Mouse (Mus musculus): ENCODE data around the gene Mthfs. TPM values are rescaled to one million over a fixed set of nuclear protein-coding genes. Genes with fewer than 3 reads are reported as not detected.
"Not testable (repeated sequence)": the region's sequence is repeated elsewhere in the genome, so short reads cannot be mapped to it uniquely, and the experiment has no call there.

Gene Mthfs
- polyA plus RNA-seq, 1 experiment from 2014 or later = 15.2 TPM

DNA sequence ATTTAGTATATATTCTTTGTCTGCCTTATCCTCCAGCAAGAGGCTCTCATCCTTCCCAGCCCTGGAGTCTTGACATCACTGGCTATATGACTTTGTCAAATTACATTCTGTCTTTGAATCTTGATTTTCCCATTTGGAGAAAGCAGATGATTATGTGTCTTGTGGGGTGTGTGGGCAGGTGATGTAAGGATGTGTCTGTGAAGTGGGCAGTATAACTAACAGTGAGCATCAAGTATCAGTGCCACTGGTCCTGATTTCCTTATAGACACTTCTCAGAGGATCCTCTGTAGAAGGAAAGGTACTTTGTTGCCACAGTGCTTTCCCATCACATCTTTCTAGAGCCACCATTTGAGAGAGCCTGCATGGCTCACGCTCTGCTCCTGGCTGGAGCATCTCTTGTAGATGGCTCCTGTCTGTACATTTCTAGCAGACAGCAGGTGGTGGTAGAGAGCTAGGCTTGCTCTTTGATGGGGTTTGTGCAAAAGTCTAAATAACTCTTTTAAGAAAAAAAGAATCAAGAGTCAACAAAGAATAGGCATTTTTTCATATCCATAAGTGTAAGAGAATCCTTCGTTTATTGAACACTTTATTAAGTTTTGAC, 20.5 kb downstream of the Mthfs start:
- peak; percentile 42; the same call in 1 of the 2 replicates for ATAC-seq (ENCODE audit: insufficient read depth, low FRiP score, low TSS enrichment)
- H3K9ac ChIP-seq (ENCODE audit: low read length); H3K36me3 ChIP-seq (ENCODE audit: control insufficient read depth, insufficient read depth, low read length); H3K27me3 ChIP-seq (ENCODE audit: control insufficient read depth, insufficient read depth, low read length); H3K4me2 ChIP-seq (ENCODE audit: low read depth); H3K27ac ChIP-seq (ENCODE audit: low read depth, low read length); H3K4me3 ChIP-seq (ENCODE audit: low read depth, low read length); DNase-seq (ENCODE audit: low spot score); H3K4me1 ChIP-seq (ENCODE audit: control insufficient read depth, insufficient read depth, low read length); H3K9me3 ChIP-seq (ENCODE audit: control insufficient read depth, low read length): not testable (repeated sequence)
- 67% methylated on average over 1 of the region's 2 CpGs for WGBS

- not testable (repeated sequence) for H3K9me3 ChIP-seq (ENCODE audit: control insufficient read depth, low read length); H3K4me3 ChIP-seq (ENCODE audit: low read depth, low read length); H3K4me2 ChIP-seq (ENCODE audit: low read depth); DNase-seq (ENCODE audit: low spot score); H3K36me3 ChIP-seq (ENCODE audit: control insufficient read depth, insufficient read depth, low read length); H3K4me1 ChIP-seq (ENCODE audit: control insufficient read depth, insufficient read depth, low read length); H3K9ac ChIP-seq (ENCODE audit: low read length); ATAC-seq (ENCODE audit: insufficient read depth, low FRiP score, low TSS enrichment); H3K27ac ChIP-seq (ENCODE audit: low read depth, low read length); H3K27me3 ChIP-seq (ENCODE audit: control insufficient read depth, insufficient read depth, low read length)
- WGBS = 78% methylated on average over 4 of the region's 4 CpGs
Observed at GRCm38 (mm10) chr9:89237131-89237530, 26.7 kb downstream of the Mthfs start.

DNA sequence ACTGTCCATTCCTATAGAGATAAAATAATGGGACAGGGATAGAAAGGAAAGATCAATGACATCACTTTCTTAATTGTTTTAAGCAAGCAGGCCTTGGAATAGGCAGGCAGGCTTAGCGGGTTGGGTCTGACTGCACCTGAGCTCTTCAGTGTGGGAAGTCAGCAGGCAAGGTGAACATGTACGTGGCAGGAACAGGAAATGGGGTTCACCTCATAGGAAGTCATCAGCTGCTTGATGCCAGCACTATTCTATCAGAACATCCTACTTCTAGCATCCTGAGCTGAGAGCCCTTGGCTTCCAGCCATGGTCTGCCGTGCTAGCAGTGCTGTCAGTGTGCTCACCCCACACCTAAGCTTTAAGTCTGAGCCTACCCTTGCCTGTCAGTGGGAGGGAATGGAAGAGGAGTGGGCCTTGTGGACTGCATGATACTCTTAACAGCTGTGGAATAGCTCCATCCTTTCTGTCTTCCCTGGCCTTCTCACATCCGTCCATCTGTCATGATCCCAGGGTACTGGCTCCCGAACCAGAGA, 28.6 kb downstream of the Mthfs start:
- not testable (repeated sequence) for H3K36me3 ChIP-seq (ENCODE audit: control insufficient read depth, insufficient read depth, low read length); H3K9me3 ChIP-seq (ENCODE audit: control insufficient read depth, low read length); H3K9ac ChIP-seq (ENCODE audit: low read length); H3K4me2 ChIP-seq (ENCODE audit: low read depth); H3K4me3 ChIP-seq (ENCODE audit: low read depth, low read length); ATAC-seq (ENCODE audit: insufficient read depth, low FRiP score, low TSS enrichment); H3K4me1 ChIP-seq (ENCODE audit: control insufficient read depth, insufficient read depth, low read length); DNase-seq (ENCODE audit: low spot score); H3K27ac ChIP-seq (ENCODE audit: low read depth, low read length); H3K27me3 ChIP-seq (ENCODE audit: control insufficient read depth, insufficient read depth, low read length)
- WGBS = 81% methylated on average over 4 of the region's 5 CpGs

GRCm38 (mm10) chr9:89240516-89241019, 30.1 kb downstream of the Mthfs start:
- not testable (repeated sequence) for H3K27ac ChIP-seq (ENCODE audit: low read depth, low read length); H3K4me2 ChIP-seq (ENCODE audit: low read depth); H3K27me3 ChIP-seq (ENCODE audit: control insufficient read depth, insufficient read depth, low read length); H3K4me1 ChIP-seq (ENCODE audit: control insufficient read depth, insufficient read depth, low read length); H3K9me3 ChIP-seq (ENCODE audit: control insufficient read depth, low read length); DNase-seq (ENCODE audit: low spot score); H3K4me3 ChIP-seq (ENCODE audit: low read depth, low read length); H3K36me3 ChIP-seq (ENCODE audit: control insufficient read depth, insufficient read depth, low read length); ATAC-seq (ENCODE audit: insufficient read depth, low FRiP score, low TSS enrichment); H3K9ac ChIP-seq (ENCODE audit: low read length)
- 89% methylated on average over 3 of the region's 3 CpGs for WGBS

GRCm38 (mm10) chr9:89253400-89253799, 42.9 kb downstream of the Mthfs start:
- 89% methylated on average over 2 of the region's 2 CpGs for WGBS

DNA sequence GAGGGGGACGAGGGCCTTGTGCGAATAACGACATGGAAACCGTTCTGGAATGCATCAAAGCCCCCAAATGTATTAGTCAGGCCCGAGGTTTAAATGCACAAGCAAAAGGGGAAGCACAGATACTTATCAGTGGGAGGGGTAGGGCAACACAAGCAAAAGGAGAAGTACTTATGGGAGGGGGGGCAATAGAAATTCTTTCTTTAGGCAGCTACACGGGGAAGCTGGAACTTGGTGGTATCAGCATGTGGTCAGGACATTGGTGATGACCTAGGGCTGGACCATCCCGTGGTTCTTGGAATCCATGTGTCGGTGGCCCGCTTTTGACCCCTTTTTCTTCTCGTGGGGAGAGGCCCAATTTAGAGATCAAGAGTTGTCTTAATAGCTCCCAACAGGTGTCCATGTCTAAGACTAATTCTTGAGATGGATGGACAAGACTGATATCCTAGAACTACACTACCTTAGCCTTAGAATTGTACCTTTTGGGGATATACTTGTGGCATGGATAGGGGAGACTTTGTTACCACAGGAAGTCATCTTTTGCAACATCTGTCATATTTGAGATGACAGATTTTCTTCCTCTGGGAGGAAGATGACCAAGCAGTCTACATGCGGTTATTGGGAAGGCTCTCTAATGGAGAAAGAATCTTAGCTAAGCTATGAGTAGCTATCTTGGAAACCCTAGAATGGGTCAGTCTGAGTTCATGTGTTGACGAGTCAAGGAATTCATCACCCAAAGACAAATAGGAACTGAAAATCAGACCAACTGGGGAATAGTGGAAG, 46.3 kb downstream of the Mthfs start:
- Histone ChIP-seq H3K27ac (ENCODE audit: low read depth, low read length) (no peak overlapping the region), H3K4me1 (ENCODE audit: control insufficient read depth, insufficient read depth, low read length) (no peaks in the 10 kb centered on the region), H3K4me3 (ENCODE audit: low read depth, low read length) (no peak overlapping the region), H3K9ac (ENCODE audit: low read length) (no peak overlapping the region), H3K4me2 (ENCODE audit: low read depth) (no peak overlapping the region), H3K36me3 (ENCODE audit: control insufficient read depth, insufficient read depth, low read length) (no peaks in the 10 kb centered on the region), H3K27me3 (ENCODE audit: control insufficient read depth, insufficient read depth, low read length) (no peaks in the 10 kb centered on the region), H3K9me3 (ENCODE audit: control insufficient read depth, low read length) (no peaks in the 10 kb centered on the region)
- WGBS = 85% methylated on average over 12 of the region's 12 CpGs
- no peak for ATAC-seq (ENCODE audit: insufficient read depth, low FRiP score, low TSS enrichment)
- no peak for DNase-seq (ENCODE audit: low spot score)

More at GRCm38 (mm10) chr9:89253400-89253799, 42.9 kb downstream of the Mthfs start:
- no peak overlapping the region for H3K9ac ChIP-seq (ENCODE audit: low read length)
- H3K27ac ChIP-seq (ENCODE audit: low read depth, low read length) = no peak overlapping the region
- DNase-seq (ENCODE audit: low spot score) (no peak), ATAC-seq (ENCODE audit: insufficient read depth, low FRiP score, low TSS enrichment) (no peak)
- H3K4me3 ChIP-seq (ENCODE audit: low read depth, low read length) = no peak overlapping the region
- no peaks in the 10 kb centered on the region for H3K27me3 ChIP-seq (ENCODE audit: control insufficient read depth, insufficient read depth, low read length)
- H3K36me3 ChIP-seq (ENCODE audit: control insufficient read depth, insufficient read depth, low read length) = no peaks in the 10 kb centered on the region
- no peak overlapping the region for H3K4me2 ChIP-seq (ENCODE audit: low read depth)
- no peaks in the 10 kb centered on the region for H3K9me3 ChIP-seq (ENCODE audit: control insufficient read depth, low read length)
- H3K4me1 ChIP-seq (ENCODE audit: control insufficient read depth, insufficient read depth, low read length) = no peaks in the 10 kb centered on the region

GRCm38 (mm10) chr9:89263968-89264367, 53.5 kb downstream of the Mthfs start:
- DNase-seq (ENCODE audit: low spot score) (no peak), ATAC-seq (ENCODE audit: insufficient read depth, low FRiP score, low TSS enrichment) (no peak)
- H3K4me3 ChIP-seq (ENCODE audit: low read depth, low read length) = no peak overlapping the region
- no peaks in the 10 kb centered on the region for H3K9me3 ChIP-seq (ENCODE audit: control insufficient read depth, low read length)
- H3K4me1 ChIP-seq (ENCODE audit: control insufficient read depth, insufficient read depth, low read length) = no peaks in the 10 kb centered on the region
- no peak overlapping the region for H3K4me2 ChIP-seq (ENCODE audit: low read depth)
- H3K27ac ChIP-seq (ENCODE audit: low read depth, low read length) = no peak overlapping the region
- H3K27me3 ChIP-seq (ENCODE audit: control insufficient read depth, insufficient read depth, low read length) = no peaks in the 10 kb centered on the region
- 96% methylated on average over 3 of the region's 3 CpGs for WGBS
- H3K9ac ChIP-seq (ENCODE audit: low read length) = no peak overlapping the region
- no peaks in the 10 kb centered on the region for H3K36me3 ChIP-seq (ENCODE audit: control insufficient read depth, insufficient read depth, low read length)

DNA sequence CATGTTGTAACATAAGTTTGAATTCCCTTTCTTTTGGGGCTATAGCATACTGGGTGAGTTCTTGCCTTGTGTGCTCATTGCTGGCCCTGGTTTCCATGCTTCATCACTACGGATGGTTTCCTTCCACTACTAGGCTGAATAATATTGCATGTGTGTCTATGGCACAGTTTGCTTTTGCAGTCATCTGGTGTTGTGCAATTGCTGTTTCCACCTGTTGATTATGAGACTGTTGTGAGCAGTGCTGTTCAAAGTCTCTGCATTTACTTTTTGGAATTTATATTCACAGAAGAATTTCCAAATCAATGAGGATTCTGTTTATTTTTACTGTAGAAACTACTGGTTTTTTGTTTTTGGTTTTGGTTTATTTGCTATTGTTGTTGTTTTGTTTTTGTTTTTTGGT, 54.1 kb downstream of the Mthfs start:
- ATAC-seq (ENCODE audit: insufficient read depth, low FRiP score, low TSS enrichment) (no peak), DNase-seq (ENCODE audit: low spot score) (no peak)
- WGBS = 92% methylated on average over 1 of the region's 1 CpGs
- H3K4me3 ChIP-seq (ENCODE audit: low read depth, low read length) = no peak overlapping the region
- no peaks in the 10 kb centered on the region for H3K4me1 ChIP-seq (ENCODE audit: control insufficient read depth, insufficient read depth, low read length)
- H3K27me3 ChIP-seq (ENCODE audit: control insufficient read depth, insufficient read depth, low read length) = no peaks in the 10 kb centered on the region
- H3K4me2 ChIP-seq (ENCODE audit: low read depth) = no peak overlapping the region
- H3K36me3 ChIP-seq (ENCODE audit: control insufficient read depth, insufficient read depth, low read length) = no peaks in the 10 kb centered on the region
- H3K9me3 ChIP-seq (ENCODE audit: control insufficient read depth, low read length) = no peaks in the 10 kb centered on the region
- H3K9ac ChIP-seq (ENCODE audit: low read length) = no peak overlapping the region
- no peak overlapping the region for H3K27ac ChIP-seq (ENCODE audit: low read depth, low read length)

GRCm38 (mm10) chr9:89267093-89267492, 56.6 kb downstream of the Mthfs start:
- ATAC-seq (ENCODE audit: insufficient read depth, low FRiP score, low TSS enrichment) = no peak
- WGBS = 75% methylated on average over 4 of the region's 4 CpGs
- no peak overlapping the region for H3K27ac ChIP-seq (ENCODE audit: low read depth, low read length)
- H3K9ac ChIP-seq (ENCODE audit: low read length) = no peak overlapping the region
- H3K4me1 ChIP-seq (ENCODE audit: control insufficient read depth, insufficient read depth, low read length) = no peaks in the 10 kb centered on the region
- H3K4me2 ChIP-seq (ENCODE audit: low read depth) = no peak overlapping the region
- H3K4me3 ChIP-seq (ENCODE audit: low read depth, low read length) = no peak overlapping the region
- H3K27me3 ChIP-seq (ENCODE audit: control insufficient read depth, insufficient read depth, low read length) = no peaks in the 10 kb centered on the region
- no peak for DNase-seq (ENCODE audit: low spot score)
- no peaks in the 10 kb centered on the region for H3K9me3 ChIP-seq (ENCODE audit: control insufficient read depth, low read length)
- H3K36me3 ChIP-seq (ENCODE audit: control insufficient read depth, insufficient read depth, low read length) = no peaks in the 10 kb centered on the region

Data from neural tube, embryonic 11.5 days (tissue).